ENCODE assay signal across 19 mouse cellular contexts in the genomic region with DNA sequence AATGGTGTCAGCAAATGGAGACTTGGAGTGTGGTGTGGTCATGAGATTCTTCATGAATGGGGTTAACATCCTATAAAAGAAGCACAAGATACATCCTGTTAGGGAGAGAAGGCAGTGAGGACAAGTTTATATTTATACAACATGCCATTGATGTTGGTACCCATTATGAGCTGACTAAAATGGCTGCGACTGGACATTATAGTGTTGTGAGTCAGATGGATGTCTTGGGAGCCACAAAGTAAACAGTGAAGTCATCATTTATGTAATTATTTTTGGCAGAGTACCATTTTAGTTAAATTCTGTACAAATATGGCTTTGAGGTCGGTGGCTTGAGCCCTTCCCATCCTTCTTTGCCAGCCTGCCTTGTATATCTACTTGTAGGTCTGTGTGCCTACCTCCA.
"Had no signal": no experiment of that assay in that cellular context is flagged by ENCODE, and none has a peak within 500 bp of the region (broad histone marks: within the 10 kb centered on the region; RNA-seq: fewer than 3 reads in every experiment).

No protein-coding gene starts in this region.

- DNase-seq: kidney, adult 11 months; kidney, adult 8-10 months; kidney, postnatal 10 days; kidney, postnatal 36 days; layer of hippocampus, postnatal 36 days; liver, embryonic 13.5 days; right cerebral cortex, adult 18-20 months; right cerebral cortex, postnatal 14 days; spleen, adult 18-20 months; thymus, postnatal 25 days had no signal

- H3K27me3 ChIP-seq: intestine, embryonic 15.5 days; kidney, embryonic 15.5 days; liver, embryonic 13.5 days; midbrain, embryonic 12.5 days; midbrain, embryonic 15.5 days; neural tube, embryonic 12.5 days; neural tube, embryonic 15.5 days; stomach, embryonic 15.5 days had no signal

- H3K4me3 ChIP-seq: intestine, embryonic 15.5 days; kidney, embryonic 15.5 days; left cerebral cortex, adult 2 months; liver, embryonic 13.5 days; midbrain, embryonic 12.5 days; midbrain, embryonic 15.5 days; neural tube, embryonic 12.5 days; neural tube, embryonic 15.5 days; stomach, embryonic 15.5 days had no signal

- H3K36me3 ChIP-seq: intestine, embryonic 15.5 days; kidney, embryonic 15.5 days; liver, embryonic 13.5 days; midbrain, embryonic 12.5 days; midbrain, embryonic 15.5 days; neural tube, embryonic 12.5 days; neural tube, embryonic 15.5 days; stomach, embryonic 15.5 days had no signal

- H3K9ac ChIP-seq: intestine, embryonic 15.5 days; kidney, embryonic 15.5 days; liver, embryonic 13.5 days; midbrain, embryonic 12.5 days; midbrain, embryonic 15.5 days; neural tube, embryonic 12.5 days; neural tube, embryonic 15.5 days; stomach, embryonic 15.5 days had no signal

- H3K4me1 ChIP-seq: intestine, embryonic 15.5 days; kidney, embryonic 15.5 days; liver, embryonic 13.5 days; neural tube, embryonic 12.5 days; stomach, embryonic 15.5 days had no signal

- H3K27ac ChIP-seq: intestine, embryonic 15.5 days; kidney, embryonic 15.5 days; left cerebral cortex, adult 2 months; liver, embryonic 13.5 days; macrophage; midbrain, embryonic 12.5 days; midbrain, embryonic 15.5 days; neural tube, embryonic 12.5 days; neural tube, embryonic 15.5 days; stomach, embryonic 15.5 days had no signal

- ATAC-seq: intestine, embryonic 15.5 days; midbrain, embryonic 15.5 days had no signal

- H3K4me2 ChIP-seq: intestine, embryonic 15.5 days; kidney, embryonic 15.5 days; liver, embryonic 13.5 days; midbrain, embryonic 12.5 days; midbrain, embryonic 15.5 days; neural tube, embryonic 12.5 days; neural tube, embryonic 15.5 days; stomach, embryonic 15.5 days had no signal

- H3K9me3 ChIP-seq: intestine, embryonic 15.5 days; kidney, embryonic 15.5 days; liver, embryonic 13.5 days; midbrain, embryonic 12.5 days; midbrain, embryonic 15.5 days; neural tube, embryonic 12.5 days; neural tube, embryonic 15.5 days; stomach, embryonic 15.5 days had no signal
